17 mouse cellular contexts compared by ENCODE assay signal in the genomic region with DNA sequence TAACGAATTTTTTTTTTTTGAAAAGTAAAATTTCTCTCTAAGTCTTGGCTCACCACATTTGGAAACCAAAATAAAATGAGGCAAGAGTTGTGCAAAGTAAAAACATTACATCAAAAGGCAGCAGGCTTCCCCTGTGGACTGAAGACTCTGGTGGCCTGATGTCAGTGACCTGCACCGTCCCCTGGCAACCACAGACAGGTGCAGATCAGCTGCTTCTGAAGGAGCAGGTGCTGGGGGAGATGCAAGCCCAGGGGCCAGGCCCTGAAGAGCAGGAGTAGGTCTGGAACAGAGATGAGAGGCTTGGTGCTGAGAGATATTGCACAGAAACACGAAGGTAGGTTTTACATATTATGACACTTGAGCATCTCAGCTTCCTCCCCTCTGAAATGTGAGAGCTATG.
"Had no signal": no experiment of that assay in that cellular context is flagged by ENCODE, and none has a peak within 500 bp of the region (broad histone marks: within the 10 kb centered on the region; RNA-seq: fewer than 3 reads in every experiment).

No protein-coding gene starts in this region.

- H3K9me3 ChIP-seq: kidney, embryonic 15.5 days; liver, embryonic 13.5 days; midbrain, embryonic 12.5 days had no signal

- H3K4me3 ChIP-seq: kidney, embryonic 15.5 days; liver, embryonic 13.5 days; midbrain, embryonic 12.5 days had no signal

- H3K27me3 ChIP-seq: kidney, embryonic 15.5 days; liver, embryonic 13.5 days; midbrain, embryonic 12.5 days had no signal

- H3K4me2 ChIP-seq: kidney, embryonic 15.5 days; liver, embryonic 13.5 days; lung, embryonic 14.5 days; midbrain, embryonic 12.5 days had no signal

- H3K27ac ChIP-seq: kidney, embryonic 15.5 days; liver, embryonic 13.5 days; macrophage; midbrain, embryonic 12.5 days; stomach, postnatal 0 days had no signal

- ATAC-seq: lung, postnatal 0 days had no signal

- H3K9ac ChIP-seq: kidney, embryonic 15.5 days; liver, embryonic 13.5 days; lung, embryonic 14.5 days; midbrain, embryonic 12.5 days had no signal

- H3K36me3 ChIP-seq: kidney, embryonic 15.5 days; liver, embryonic 13.5 days; midbrain, embryonic 12.5 days had no signal

- DNase-seq: kidney, adult 11 months; kidney, adult 8-10 months; kidney, postnatal 10 days; kidney, postnatal 36 days; liver, embryonic 13.5 days; lung, embryonic 14.5 days; right cerebral cortex, adult 18-20 months; right cerebral cortex, postnatal 14 days; right cerebral cortex, postnatal 4 days; thymus, adult 2 months; thymus, postnatal 14 days; thymus, postnatal 4 days had no signal
